Mouse (Mus musculus) megakaryocyte, embryonic 14.5 days (primary cell): ENCODE data around the gene Gli2.

Source experiments
- FLI1 ChIP-seq: IDR thresholded peaks from 2 replicates; pipeline ENCODE4 v1.6.1; 2012; ENCODE audit warnings: low read length, inconsistent platforms, mixed read lengths
- GATA1 ChIP-seq: IDR thresholded peaks from 3 replicates; pipeline ENCODE4 v1.6.1; 2012; ENCODE audit warnings: mixed read lengths, low read length, inconsistent platforms, borderline replicate concordance

- TF ChIP-seq GATA1 (no peak), FLI1 (no peak)
These were observed 70.0 kb downstream of the Gli2 start for GRCm38 (mm10) chr1:118983389-118983788.
